Mouse (Mus musculus): ENCODE data around the gene Hist1h2bg.
"Not testable (repeated sequence)": the region's sequence is repeated elsewhere in the genome, so short reads cannot be mapped to it uniquely, and the experiment has no call there.

The Hist1h2bg gene

GRCm38 (mm10) chr13:23538249-23538648, 32.9 kb upstream of the Hist1h2bg start:
- DNase-seq (ENCODE audit: low spot score in 2 of 2), result no peak

GRCm38 (mm10) chr13:23539821-23540220, 31.4 kb upstream of the Hist1h2bg start:
- not testable (repeated sequence) for DNase-seq (ENCODE audit: low spot score in 2 of 2)

GRCm38 (mm10) chr13:23541497-23541896, 29.7 kb upstream of the Hist1h2bg start:
- no peak for DNase-seq (ENCODE audit: low spot score in 2 of 2)

- not testable (repeated sequence) for DNase-seq (ENCODE audit: low spot score in 2 of 2)
These were observed 28.8 kb upstream of the Hist1h2bg start for GRCm38 (mm10) chr13:23542225-23542980.

GRCm38 (mm10) chr13:23542999-23543607, 28.1 kb upstream of the Hist1h2bg start, which contains the start of gene Hist1h2bh:
TSS of gene Hist1h2bh (minus strand) at chr13:23543392.
- DNase-seq (ENCODE audit: low spot score in 2 of 2), result peak; percentile 88 to 95

GRCm38 (mm10) chr13:23543965-23544786, 27.0 kb upstream of the Hist1h2bg start, which contains the start of gene Hist1h3f:
TSS of gene Hist1h3f (plus strand) at chr13:23544052.
- peak; percentile 91 to 95 for DNase-seq (ENCODE audit: low spot score in 2 of 2)

DNA sequence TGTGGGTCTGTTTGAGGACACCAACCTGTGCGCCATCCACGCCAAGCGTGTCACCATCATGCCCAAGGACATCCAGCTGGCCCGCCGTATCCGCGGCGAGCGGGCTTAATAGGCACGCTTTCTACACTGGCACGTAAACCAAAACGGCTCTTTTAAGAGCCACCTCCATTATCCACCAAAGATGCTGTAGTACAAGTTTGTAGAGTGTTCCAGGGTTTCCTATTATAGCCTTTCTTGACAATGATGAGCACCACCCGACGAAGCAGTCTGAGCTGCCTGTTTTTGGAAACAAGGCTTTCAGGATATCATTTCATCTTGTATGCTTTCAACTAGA, 26.4 kb upstream of the Hist1h2bg start:
- not testable (repeated sequence) for DNase-seq (ENCODE audit: low spot score in 2 of 2)

DNA sequence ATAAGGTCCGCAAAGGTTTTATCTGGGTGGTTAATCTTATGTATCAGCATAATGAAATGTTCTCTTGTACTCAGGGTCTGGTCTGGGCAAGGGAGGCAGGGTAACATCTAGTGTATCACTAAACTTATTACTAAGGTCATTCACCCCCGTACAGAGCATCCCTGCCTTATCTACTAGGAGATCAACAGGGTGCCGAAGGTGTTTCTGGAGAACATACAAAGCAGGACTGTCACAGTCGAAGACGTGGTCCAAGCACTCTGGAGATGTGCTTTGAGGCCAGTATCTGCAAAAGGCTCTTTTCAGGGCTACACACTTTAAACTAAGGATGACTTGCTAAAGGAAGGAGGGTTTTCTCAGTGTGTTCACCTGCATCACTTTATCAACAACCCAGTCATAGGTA, 24.5 kb upstream of the Hist1h2bg start:
- DNase-seq (ENCODE audit: low spot score in 2 of 2), result no peak

GRCm38 (mm10) chr13:23550761-23551145, 20.4 kb upstream of the Hist1h2bg start:
- no peak for DNase-seq (ENCODE audit: low spot score in 2 of 2)

GRCm38 (mm10) chr13:23551146-23551834, 19.9 kb upstream of the Hist1h2bg start, which contains the start of gene Hist1h4f:
TSS of gene Hist1h4f (minus strand) at chr13:23551648.
- peak; percentile 81 to 85 for DNase-seq (ENCODE audit: low spot score in 2 of 2)

DNA sequence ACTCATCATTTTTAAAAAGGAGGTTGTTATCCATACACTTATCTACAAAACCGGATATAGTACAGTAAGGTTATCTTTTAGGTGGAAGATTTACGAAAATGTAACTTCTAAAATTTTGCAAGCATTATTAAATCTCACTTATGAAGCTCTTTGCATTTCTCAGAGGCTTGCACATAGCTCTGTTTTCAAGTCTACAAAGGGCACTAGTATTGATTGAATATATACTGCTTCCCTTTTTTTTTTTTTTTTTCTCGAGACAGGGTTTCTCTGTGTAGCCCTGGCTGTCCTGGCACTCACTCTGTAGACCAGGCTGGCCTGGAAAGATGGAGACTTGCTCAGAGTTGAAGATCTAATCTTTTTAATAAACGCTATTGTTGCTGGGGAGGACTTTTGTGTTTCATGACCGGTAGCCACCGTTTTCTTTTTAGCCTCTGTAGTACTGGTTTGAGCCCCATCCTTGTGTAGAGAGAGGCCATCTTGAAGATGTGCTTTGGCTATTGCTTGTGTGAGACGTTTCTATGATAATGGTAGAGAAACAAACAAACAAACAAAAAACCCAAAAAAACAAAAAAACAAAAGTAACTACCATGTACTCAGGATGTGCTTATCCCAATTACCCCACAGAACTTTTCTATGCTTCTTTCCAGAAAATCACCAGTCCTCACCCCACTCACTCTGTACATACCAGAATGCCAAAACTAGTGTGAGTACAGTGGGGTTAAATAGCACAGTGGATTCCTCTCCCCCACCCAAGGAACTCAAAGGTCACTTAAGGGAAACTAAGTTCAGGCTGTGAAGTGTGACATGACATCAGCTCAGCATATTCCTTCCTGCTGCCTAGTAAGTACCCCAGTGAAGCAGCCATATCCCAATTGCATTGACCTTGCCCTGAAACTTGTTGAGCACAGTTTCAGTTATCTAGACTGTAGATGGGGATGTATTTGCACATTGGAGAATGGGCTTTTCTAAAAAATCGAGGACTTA, 19.0 kb upstream of the Hist1h2bg start:
- no peak for DNase-seq (ENCODE audit: low spot score in 2 of 2)

GRCm38 (mm10) chr13:23552962-23553361, 18.2 kb upstream of the Hist1h2bg start, which contains the start of gene Hist1h1d:
TSS of gene Hist1h1d (plus strand) at chr13:23553262.
- no peak for DNase-seq (ENCODE audit: low spot score in 2 of 2)

DNA sequence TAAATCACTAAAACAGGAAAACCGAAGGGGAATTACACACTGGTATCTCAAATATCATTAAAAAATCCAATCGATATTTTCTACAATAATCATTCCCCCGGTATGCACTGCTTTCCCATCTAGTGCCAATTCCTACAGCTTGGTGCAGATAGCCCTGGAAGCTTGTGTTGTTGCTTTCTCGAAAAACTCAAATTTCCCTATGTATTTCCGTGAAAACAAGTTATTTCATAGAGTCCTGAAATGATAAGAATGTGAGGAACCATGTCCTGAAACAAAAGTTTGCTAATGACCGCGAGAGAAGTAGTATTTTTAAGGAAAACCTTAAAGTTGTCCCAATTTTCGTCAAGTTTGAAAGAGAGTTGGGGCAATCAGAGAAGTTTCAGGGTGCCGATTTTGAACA, 16.8 kb upstream of the Hist1h2bg start:
- DNase-seq (ENCODE audit: low spot score in 2 of 2), result no peak

GRCm38 (mm10) chr13:23554925-23555838, 16.0 kb upstream of the Hist1h2bg start:
- DNase-seq (ENCODE audit: low spot score in 2 of 2), result peak; percentile 77

- DNase-seq (ENCODE audit: low spot score in 2 of 2), result peak; percentile 84 to 88
These were observed 15.3 kb upstream of the Hist1h2bg start for GRCm38 (mm10) chr13:23555839-23556416.

- DNase-seq (ENCODE audit: low spot score in 2 of 2), result no peak
These were observed 14.3 kb upstream of the Hist1h2bg start for GRCm38 (mm10) chr13:23556906-23557305.

DNA sequence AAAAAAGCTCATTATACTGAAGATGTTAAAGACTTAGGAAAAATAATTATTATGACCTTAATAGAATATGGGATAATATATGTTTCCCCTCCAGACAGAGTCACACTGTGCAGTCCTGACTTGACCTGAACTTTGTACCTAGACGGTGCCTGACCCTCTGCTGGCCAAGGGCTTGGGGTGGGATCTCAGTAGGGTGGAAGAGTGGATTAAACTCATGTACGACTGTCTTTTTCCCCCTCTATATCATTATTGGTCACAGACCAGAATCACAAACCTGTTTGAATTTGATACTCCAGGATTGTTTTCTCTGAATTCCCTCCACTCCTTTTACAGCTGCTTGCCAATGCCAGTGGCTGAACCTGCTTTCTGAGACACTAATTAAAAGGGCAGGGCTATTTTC, 10.5 kb upstream of the Hist1h2bg start:
- DNase-seq (ENCODE audit: low spot score in 2 of 2), result not testable (repeated sequence)

GRCm38 (mm10) chr13:23561531-23561882, 9.7 kb upstream of the Hist1h2bg start:
- not testable (repeated sequence) for DNase-seq (ENCODE audit: low spot score in 2 of 2)

All from heart, adult 9 months (tissue).